Mouse (Mus musculus) myocyte (in vitro differentiated cells): ENCODE measurements around the gene Mtf1. TPM values are rescaled to one million over a fixed set of nuclear protein-coding genes. Genes with fewer than 3 reads are reported as not detected.

ENCODE experiments used
- H3K27me3 ChIP-seq: one replicate; pipeline ENCODE4 v1.6.1; 2011; ENCODE audit not compliant: control insufficient read depth, insufficient read depth, insufficient read length
- H3K36me3 ChIP-seq: one replicate; pipeline ENCODE4 v1.6.1; 2011; ENCODE audit not compliant: control insufficient read depth, insufficient read depth
- H3K4me2 ChIP-seq: one replicate; pipeline ENCODE4 v1.6.1; 2011; ENCODE audit warnings: low read depth, control low read depth
- H3K4me3 ChIP-seq: one replicate; pipeline ENCODE4 v1.5.1; 2011; ENCODE audit warnings: mild to moderate bottlenecking, control low read depth, moderate library complexity
- H3K79me2 ChIP-seq: one replicate; pipeline ENCODE4 v1.6.1; 2011; ENCODE audit not compliant: control insufficient read depth, insufficient read depth
- H3ac ChIP-seq: one replicate; pipeline ENCODE4 v1.6.1; 2011; ENCODE audit not compliant: control insufficient read depth, insufficient read length
- CEBPB ChIP-seq: IDR thresholded peaks from 2 replicates; pipeline ENCODE4 v1.6.1; 2011; ENCODE audit warnings: mild to moderate bottlenecking, moderate library complexity; ENCODE audit not compliant: poor library complexity, insufficient read depth, severe bottlenecking
- E2F4 ChIP-seq: IDR thresholded peaks from one replicate; pipeline ENCODE4 v1.6.1; 2011; ENCODE audit warnings: mild to moderate bottlenecking, control low read depth, moderate library complexity; ENCODE audit not compliant: insufficient read depth
- MAX ChIP-seq: IDR thresholded peaks from one replicate; pipeline ENCODE4 v1.6.1; 2011; ENCODE audit warnings: low read depth, mild to moderate bottlenecking, control low read depth
- MYOD1 ChIP-seq, 3 experiments: IDR thresholded peaks; one replicate each; pipeline ENCODE4 v1.6.1; 2011; ENCODE audit warnings: control low read depth in 2 of 3, low read depth in 2 of 3, mild to moderate bottlenecking in 2 of 3, moderate library complexity in 1 of 3; ENCODE audit not compliant: insufficient read length in 2 of 3, control insufficient read depth in 1 of 3
- MYOG ChIP-seq, 3 experiments: IDR thresholded peaks; one replicate each; pipeline ENCODE4 v1.6.1; 2011; ENCODE audit warnings: control low read depth in 2 of 3, low read depth in 2 of 3, mild to moderate bottlenecking in 2 of 3; ENCODE audit not compliant: insufficient read length in 2 of 3, control insufficient read depth in 1 of 3, insufficient read depth in 1 of 3
- POLR2A ChIP-seq: IDR thresholded peaks from one replicate; pipeline ENCODE4 v1.6.1; 2011; ENCODE audit warnings: low read depth, mild to moderate bottlenecking, control low read depth, moderate library complexity; ENCODE audit not compliant: insufficient read length
- POLR2AphosphoS2 ChIP-seq: IDR thresholded peaks from one replicate; pipeline ENCODE4 v1.6.1; 2011; ENCODE audit warnings: low read depth, control low read depth; ENCODE audit not compliant: insufficient read length
- REST ChIP-seq: IDR thresholded peaks from one replicate; pipeline ENCODE4 v1.6.1; 2011; ENCODE audit warnings: mild to moderate bottlenecking, control low read depth, moderate library complexity; ENCODE audit not compliant: insufficient read depth, insufficient read length
- SRF ChIP-seq: IDR thresholded peaks from one replicate; pipeline ENCODE4 v1.6.1; 2011; ENCODE audit warnings: low read depth; ENCODE audit not compliant: control insufficient read depth, insufficient read length
- TCF12 ChIP-seq: IDR thresholded peaks from one replicate; pipeline ENCODE4 v1.6.1; 2011; ENCODE audit warnings: mild to moderate bottlenecking, control low read depth; ENCODE audit not compliant: poor library complexity, insufficient read depth, severe bottlenecking
- TCF3 ChIP-seq: IDR thresholded peaks from one replicate; pipeline ENCODE4 v1.6.1; 2011; ENCODE audit warnings: low read depth, control low read depth; ENCODE audit not compliant: insufficient read length
- USF1 ChIP-seq: IDR thresholded peaks from one replicate; pipeline ENCODE4 v1.6.1; 2011; ENCODE audit warnings: low read depth, mild to moderate bottlenecking, control low read depth, moderate library complexity
- polyA plus RNA-seq: library from polyadenylated mRNA; unstranded; fragments of >200 nt; fragmentation: generic; extraction: Trizol; gene quantifications from one replicate; pipeline ENCODE4 v1.2.1, GENCODE M21; 2012; ENCODE audit warnings: missing spikeins

Mtf1 gene
- polyA plus RNA-seq, 1 experiment = 12.9 TPM

DNA sequence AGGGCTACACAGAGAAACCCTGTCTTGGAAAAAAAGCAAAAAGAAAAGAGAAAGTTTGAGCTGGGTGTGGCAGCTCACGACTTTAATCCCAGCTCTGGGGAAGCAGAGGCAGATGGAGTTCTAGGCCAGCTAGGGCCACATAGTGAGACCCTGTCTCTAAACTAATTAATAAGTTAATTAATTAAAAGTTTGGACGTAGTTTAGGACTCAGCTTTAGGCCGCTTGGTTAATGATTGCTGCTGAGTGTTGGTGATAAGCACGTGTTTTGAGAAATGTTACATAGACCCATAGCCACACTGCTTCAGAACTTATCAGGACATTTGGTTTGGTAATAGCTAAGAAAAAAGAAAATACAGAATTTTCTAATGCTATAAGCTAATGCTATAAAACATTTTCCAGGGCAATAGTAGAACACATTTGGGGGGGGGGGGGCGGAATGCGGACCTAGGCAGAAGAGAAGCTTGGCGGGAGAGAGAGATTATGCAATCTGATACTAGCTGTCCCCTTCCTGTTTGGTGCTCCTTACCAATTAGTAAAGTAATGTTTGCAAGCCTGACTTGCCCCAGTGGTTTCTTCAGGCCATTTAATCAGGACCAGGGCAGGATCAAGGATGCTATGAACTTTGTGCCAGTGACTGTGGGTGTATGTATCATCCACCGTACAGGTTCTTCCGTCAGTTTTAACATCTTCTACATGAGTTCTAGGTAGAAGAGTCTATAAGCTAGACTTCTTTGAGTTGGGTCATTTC, 7.4 kb downstream of the Mtf1 start:
- Histone ChIP-seq H3K79me2 (peaks cover 46% of the 10 kb centered on the region), H3K36me3 (peaks cover 36% of the 10 kb centered on the region), H3K4me2 (no peak overlapping the region), H3K27me3 (no peaks in the 10 kb centered on the region), H3K4me3 (no peak overlapping the region), H3ac (no peak overlapping the region)
- TF ChIP-seq TCF12 (no peak), SRF (no peak), POLR2A (no peak), TCF3 (no peak), CEBPB (no peak), POLR2AphosphoS2 (no peak), E2F4 (no peak), REST (no peak), MYOG (IDR thresholded peaks at IDR 0.05; ENCODE audit: control insufficient read depth in 1 of 3, insufficient read depth in 1 of 3, insufficient read length in 2 of 3, low read depth in 2 of 3) (no peak), MYOD1 (IDR thresholded peaks at IDR 0.05; ENCODE audit: control insufficient read depth in 1 of 3, insufficient read length in 2 of 3, low read depth in 2 of 3) (no peak)

GRCm38 (mm10) chr4:124810056-124810455, 8.2 kb downstream of the Mtf1 start:
- no peaks in the 10 kb centered on the region for H3K27me3 ChIP-seq
- no peak overlapping the region for H3K4me2 ChIP-seq
- peaks cover 34% of the 10 kb centered on the region for H3K36me3 ChIP-seq
- H3K4me3 ChIP-seq = no peak overlapping the region
- H3ac ChIP-seq = no peak overlapping the region
- H3K79me2 ChIP-seq = peaks cover 40% of the 10 kb centered on the region
- TF ChIP-seq POLR2AphosphoS2 = no peak
- no peak for TF ChIP-seq CEBPB
- TF ChIP-seq MYOD1 (IDR thresholded peaks at IDR 0.05; ENCODE audit: control insufficient read depth in 1 of 3, insufficient read length in 2 of 3, low read depth in 2 of 3) = no peak
- TF ChIP-seq REST = no peak
- TF ChIP-seq MAX = no peak
- TF ChIP-seq TCF12 = no peak

DNA sequence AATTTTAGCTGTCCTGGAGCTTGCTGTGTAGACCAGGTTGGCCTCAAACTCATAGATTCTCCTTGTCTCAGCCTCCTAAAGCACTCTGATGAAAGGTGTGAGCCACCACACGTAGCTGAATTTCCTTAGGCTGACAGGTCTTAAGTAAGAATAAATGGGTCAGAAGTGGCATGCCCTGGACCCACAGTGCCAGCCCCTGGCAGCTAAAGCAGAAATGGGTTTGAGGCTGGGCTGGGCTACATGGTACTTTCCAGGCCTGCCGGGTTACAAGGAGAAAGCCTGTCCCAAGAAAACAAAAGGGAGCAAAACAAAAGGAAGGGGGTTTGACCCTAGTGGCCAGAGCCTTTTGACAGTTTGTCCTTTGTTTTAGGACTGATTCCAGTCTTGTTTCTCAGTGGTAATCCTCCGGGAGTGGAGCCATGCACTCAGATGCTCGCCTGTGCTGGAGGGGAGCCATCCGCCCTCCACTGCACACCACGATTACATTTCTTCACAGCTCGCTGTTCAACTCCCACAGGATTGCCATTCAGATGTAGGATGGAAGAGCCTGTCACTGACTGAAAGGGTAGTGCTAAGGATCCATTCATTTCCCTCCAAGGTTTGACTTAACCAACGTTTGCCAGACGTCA, 9.6 kb downstream of the Mtf1 start:
- H3K27me3 ChIP-seq = no peaks in the 10 kb centered on the region
- TF ChIP-seq POLR2AphosphoS2 = no peak
- TF ChIP-seq E2F4 = no peak
- no peak for TF ChIP-seq USF1
- no peak for TF ChIP-seq POLR2A
- TF ChIP-seq CEBPB = no peak
- TF ChIP-seq MYOD1 (IDR thresholded peaks at IDR 0.05; ENCODE audit: control insufficient read depth in 1 of 3, insufficient read length in 2 of 3, low read depth in 2 of 3) = no peak
- TF ChIP-seq MYOG (IDR thresholded peaks at IDR 0.05; ENCODE audit: control insufficient read depth in 1 of 3, insufficient read depth in 1 of 3, insufficient read length in 2 of 3, low read depth in 2 of 3) = no peak
- no peak for TF ChIP-seq TCF3
- no peak for TF ChIP-seq MAX
- TF ChIP-seq REST = no peak
- TF ChIP-seq TCF12 = no peak
- TF ChIP-seq SRF = no peak
- H3K36me3 ChIP-seq = peaks cover 20% of the 10 kb centered on the region
- no peak overlapping the region for H3K4me2 ChIP-seq
- H3K79me2 ChIP-seq = peaks cover 37% of the 10 kb centered on the region
- H3K4me3 ChIP-seq = no peak overlapping the region
- H3ac ChIP-seq = no peak overlapping the region

DNA sequence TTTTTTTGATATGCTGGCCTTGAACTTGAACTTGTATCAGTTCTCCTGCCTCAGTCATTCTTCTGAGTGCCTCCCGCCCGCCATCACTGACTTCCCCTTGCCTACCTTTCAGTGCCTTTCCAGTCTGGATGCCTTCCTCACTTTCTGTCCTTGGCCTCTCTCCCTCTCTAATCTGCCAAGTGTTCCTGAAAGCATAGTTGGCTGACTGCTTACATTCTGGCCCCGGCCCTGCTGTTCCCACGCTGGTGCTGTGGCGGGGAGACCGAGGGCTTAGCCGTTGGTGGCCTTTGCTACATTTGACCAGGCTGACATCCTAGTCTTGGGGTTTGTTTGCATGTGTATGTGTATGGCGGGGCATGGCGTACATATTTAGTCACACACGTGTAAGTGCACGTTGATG, 14.0 kb downstream of the Mtf1 start:
- no peaks in the 10 kb centered on the region for H3K27me3 ChIP-seq
- peaks cover 10% of the 10 kb centered on the region for H3K36me3 ChIP-seq
- H3K79me2 ChIP-seq = peaks cover 26% of the 10 kb centered on the region
- no peak overlapping the region for H3ac ChIP-seq
- H3K4me2 ChIP-seq = no peak overlapping the region
- TF ChIP-seq MYOD1 (IDR thresholded peaks at IDR 0.05; ENCODE audit: control insufficient read depth in 1 of 3, insufficient read length in 2 of 3, low read depth in 2 of 3) (no peak), SRF (no peak), REST (no peak), POLR2AphosphoS2 (no peak), TCF3 (no peak), E2F4 (no peak), TCF12 (no peak), CEBPB (no peak)
- H3K4me3 ChIP-seq = no peak overlapping the region

GRCm38 (mm10) chr4:124817803-124818202, 15.9 kb downstream of the Mtf1 start:
- peaks cover 26% of the 10 kb centered on the region for H3K79me2 ChIP-seq
- TF ChIP-seq TCF3 (no peak), REST (no peak), SRF (no peak), POLR2A (no peak), E2F4 (no peak)
- peaks cover 10% of the 10 kb centered on the region for H3K36me3 ChIP-seq
- no peaks in the 10 kb centered on the region for H3K27me3 ChIP-seq
- H3K4me3 ChIP-seq = no peak overlapping the region
- no peak overlapping the region for H3ac ChIP-seq
- H3K4me2 ChIP-seq = no peak overlapping the region
